ENCODE assay signal across 8 mouse cellular contexts in genomic region chr5:123171646-123172350, GRCm38 (mm10). TPM values are rescaled to one million over a fixed set of nuclear protein-coding genes. Genes with fewer than 3 reads are reported as not detected.
DNase-seq lines count a peak whose midpoint lies in the region; ATAC-seq lines count a peak whose summit lies in the region.

No protein-coding gene starts in this region.

- DNase-seq in adrenal gland, adult (ENCODE audit: inconsistent age in 2 of 2, low spot score in 1 of 2) = peak; percentile 86 to 95
- DNase-seq in embryo, embryonic 10.5 days (ENCODE audit: low spot score) = peak; percentile 94
- DNase-seq in gastrocnemius, postnatal 14 days = peak; percentile 84
- DNase-seq in induced T-regulatory cell, adult 2 months (ENCODE audit: low read depth) = peak; percentile 92
- DNase-seq in left cerebral cortex, postnatal 10 days (ENCODE audit: extremely low spot score in 1 of 2, low spot score in 2 of 2) = peak; percentile 60 to 86
- DNase-seq in right cerebral cortex, postnatal 14 days = peak; percentile 73
- DNase-seq in urinary bladder, postnatal 36 days (ENCODE audit: low spot score in 2 of 2) = peak; percentile 84 to 86

- intact Hi-C loops in gastrocnemius, postnatal 14 days (cut with DNase I; ENCODE audit: low total_unique reads) = loop anchor here (2.0 to 10.0 kb wide), 3 partner anchors 55 to 207 kb away; no protein-coding TSS in a partner anchor
- intact Hi-C loops in left cerebral cortex, postnatal 10 days (cut with DNase I) = loop anchor here (2.0 kb wide), 1 partner anchor 107 kb away; no protein-coding TSS in a partner anchor

- peak; percentile 94 for ATAC-seq in megakaryocyte-erythroid progenitor cell, adult 5-6 weeks (replicated peaks; ENCODE audit: low FRiP score, low TSS enrichment, poor library complexity, severe bottlenecking)

RNA-seq across cellular contexts. Expression of gene Psmd9, which starts 2.6 kb away (rescaled TPM):
- 10 to 100 TPM; 19.2 to 19.5 TPM for total RNA-seq in gastrocnemius, postnatal 14 days (2021)
- total RNA-seq in left cerebral cortex, postnatal 10 days (2021) = 10 to 100 TPM; 37.9 to 38.9 TPM
- total RNA-seq in megakaryocyte-erythroid progenitor cell, adult 5-6 weeks (2014; fragmentation: Nextera tagmentation) = 89.8 and 96.1 TPM in 2 replicates
- total RNA-seq in megakaryocyte-erythroid progenitor cell, adult 5-6 weeks (2017) = 36.0 and 41.0 TPM in 2 replicates

RNA-seq across cellular contexts. Expression of gene Hpd, which starts 10.7 kb away (rescaled TPM):
- total RNA-seq in gastrocnemius, postnatal 14 days (2021) = not detected
- not detected for total RNA-seq in left cerebral cortex, postnatal 10 days (2021)
- not detected in 2 replicates for total RNA-seq in megakaryocyte-erythroid progenitor cell, adult 5-6 weeks (2014; fragmentation: Nextera tagmentation)
- not detected in 2 replicates for total RNA-seq in megakaryocyte-erythroid progenitor cell, adult 5-6 weeks (2017)

RNA-seq across cellular contexts. Expression of gene Setd1b, which starts 29.8 kb away (rescaled TPM):
- total RNA-seq in gastrocnemius, postnatal 14 days (2021) = 10 to 100 TPM; 10.5 to 11.2 TPM
- total RNA-seq in left cerebral cortex, postnatal 10 days (2021) = 10 to 100 TPM; 30.3 to 32.6 TPM
- total RNA-seq in megakaryocyte-erythroid progenitor cell, adult 5-6 weeks (2014; fragmentation: Nextera tagmentation) = 37.1 and 43.9 TPM in 2 replicates
- total RNA-seq in megakaryocyte-erythroid progenitor cell, adult 5-6 weeks (2017) = 2.1 and 3.9 TPM in 2 replicates

RNA-seq across cellular contexts. Expression of gene Rhof, which starts 39.3 kb away (rescaled TPM):
- total RNA-seq in gastrocnemius, postnatal 14 days (2021) = under 1 TPM; 0.27 to 0.51 TPM
- total RNA-seq in left cerebral cortex, postnatal 10 days (2021) = 10 to 100 TPM; 56.0 to 56.7 TPM
- 3.2 TPM in 1 of 2 replicates, not detected in the other for total RNA-seq in megakaryocyte-erythroid progenitor cell, adult 5-6 weeks (2014; fragmentation: Nextera tagmentation)
- 0.61 and 1.1 TPM in 2 replicates for total RNA-seq in megakaryocyte-erythroid progenitor cell, adult 5-6 weeks (2017)

Comparison
In these comparisons a context has a peak if more than half of its experiments do, and no peak if none do; other contexts are left out.
1. Peak in every context shown above with its lines: DNase-seq and ATAC-seq.